Mouse (Mus musculus) cerebellum, adult 2 months (tissue): ENCODE data around the gene Alkbh6.

Experiments used
- CTCF ChIP-seq: fragments of 200-500 bp; IDR thresholded peaks from 2 replicates; pipeline ENCODE4 v1.5.1; 2011; ENCODE audit warnings: low read depth, mild to moderate bottlenecking, control low read depth, low read length, moderate library complexity, borderline replicate concordance; ENCODE audit not compliant: insufficient read depth
- POLR2A ChIP-seq: fragments of 200-500 bp; IDR thresholded peaks from 2 replicates; pipeline ENCODE4 v1.6.1; 2011; ENCODE audit warnings: low read length, control low read depth, borderline replicate concordance; ENCODE audit not compliant: insufficient read depth

GRCm38 (mm10) chr7:30358378-30359186 is 50.1 kb downstream of the Alkbh6 start:
- TF ChIP-seq CTCF (no peak), POLR2A (no peak)
